Mouse (Mus musculus) MEL (cell line): Measurements from ENCODE around the gene Hspa12a. TPM values are rescaled to one million over a fixed set of nuclear protein-coding genes. Genes with fewer than 3 reads are reported as not detected.

Experiments
- DNase-seq: peaks from one replicate; pipeline ENCODE4 v3.0.0; 2011; ENCODE audit warnings: low read depth, low spot score
- H3K27ac ChIP-seq: 2 replicates; pipeline ENCODE4 v1.5.1; 2012; ENCODE audit warnings: low read depth, mild to moderate bottlenecking, control low read depth, low read length, moderate library complexity; ENCODE audit not compliant: control insufficient read depth
- H3K27me3 ChIP-seq, 2 experiments: fragments of 150-350 bp in 1 of 2; sonication (generic) in 1 of 2; 2 replicates each; pipeline ENCODE4 v1.6.1; 2012; ENCODE audit warnings: low read length in 2 of 2, mild to moderate bottlenecking in 2 of 2, improper control_type of control experiment in 1 of 2, moderate library complexity in 1 of 2; ENCODE audit not compliant: insufficient read depth in 2 of 2, control insufficient read depth in 1 of 2
- H3K36me3 ChIP-seq, 2 experiments: 2 replicates each; pipeline ENCODE4 v1.6.1; 2012 to 2014; ENCODE audit warnings: low read length in 2 of 2, improper control_type of control experiment in 1 of 2, inconsistent platforms in 1 of 2, mild to moderate bottlenecking in 1 of 2; ENCODE audit not compliant: insufficient read depth in 2 of 2, control insufficient read depth in 1 of 2
- H3K4me1 ChIP-seq, 2 experiments: fragments of 150-350 bp in 1 of 2; sonication (generic) in 1 of 2; 2 replicates each; pipeline ENCODE4 v1.6.1; 2012; ENCODE audit warnings: low read length in 2 of 2, improper control_type of control experiment in 1 of 2, mild to moderate bottlenecking in 1 of 2; ENCODE audit not compliant: insufficient read depth in 2 of 2, control insufficient read depth in 1 of 2
- H3K4me3 ChIP-seq, 2 experiments: fragments of 150-350 bp in 1 of 2; sonication (generic) in 1 of 2; 2 replicates each; pipeline ENCODE4 v1.5.1; 2012; ENCODE audit warnings: low read depth in 2 of 2, low read length in 2 of 2, mild to moderate bottlenecking in 2 of 2, moderate library complexity in 2 of 2, control low read depth in 1 of 2, improper control_type of control experiment in 1 of 2; ENCODE audit not compliant: control insufficient read depth in 1 of 2, insufficient read depth in 1 of 2
- H3K79me2 ChIP-seq: 2 replicates; pipeline ENCODE4 v1.6.1; 2012; ENCODE audit warnings: mild to moderate bottlenecking, low read length, moderate library complexity; ENCODE audit not compliant: control insufficient read depth, poor library complexity, insufficient read depth
- H3K9ac ChIP-seq: 2 replicates; pipeline ENCODE4 v1.6.1; 2012; ENCODE audit warnings: low read depth, mild to moderate bottlenecking, control low read depth, low read length, moderate library complexity; ENCODE audit not compliant: control insufficient read depth, poor library complexity, severe bottlenecking
- H3K9me3 ChIP-seq: fragments of 150-350 bp; sonication (generic); replicated peaks from 2 replicates; pipeline ENCODE4 v1.6.1; 2012; ENCODE audit warnings: mild to moderate bottlenecking, low read length, improper control_type of control experiment, moderate library complexity; ENCODE audit not compliant: insufficient read depth
- CHD2 ChIP-seq: IDR thresholded peaks from 2 replicates; pipeline ENCODE4 v1.6.1; 2011; ENCODE audit warnings: low read length, improper control_type of control experiment
- CTCF ChIP-seq, 3 experiments: IDR thresholded peaks in 2 of 3; conservative IDR thresholded peaks in 1 of 3; 2 replicates each; pipeline ENCODE4 v1.5.1; 2011 to 2012; ENCODE audit warnings: low read length in 3 of 3, low read depth in 2 of 3, mild to moderate bottlenecking in 2 of 3, improper control_type of control experiment in 1 of 3, inconsistent platforms in 1 of 3, mixed read lengths in 1 of 3, moderate library complexity in 1 of 3; ENCODE audit not compliant: control insufficient read depth in 1 of 3, insufficient read depth in 1 of 3, poor library complexity in 1 of 3, severe bottlenecking in 1 of 3
- ELF1 ChIP-seq: IDR thresholded peaks from 2 replicates; pipeline ENCODE4 v1.6.1; 2014; ENCODE audit warnings: low read depth, mild to moderate bottlenecking, inconsistent platforms, low read length, improper control_type of control experiment, moderate library complexity
- EP300 ChIP-seq, 2 experiments: IDR thresholded peaks; 2 replicates each; pipeline ENCODE4 v1.6.1; 2011; ENCODE audit warnings: improper control_type of control experiment in 2 of 2, low read length in 2 of 2, low read depth in 1 of 2, mild to moderate bottlenecking in 1 of 2
- JUND ChIP-seq: IDR thresholded peaks from 2 replicates; pipeline ENCODE4 v1.6.1; 2011; ENCODE audit warnings: low read depth, mild to moderate bottlenecking, improper control_type of control experiment, low read length
- MYB ChIP-seq: IDR thresholded peaks from 2 replicates; pipeline ENCODE4 v1.6.1; 2011; ENCODE audit warnings: mild to moderate bottlenecking, low read depth, low read length, improper control_type of control experiment
- UBTF ChIP-seq: IDR thresholded peaks from 2 replicates; pipeline ENCODE4 v1.6.1; 2012; ENCODE audit warnings: low read depth, mild to moderate bottlenecking, inconsistent platforms, low read length, improper control_type of control experiment, moderate library complexity, borderline replicate concordance; ENCODE audit not compliant: insufficient read depth
- USF2 ChIP-seq, 2 experiments: IDR thresholded peaks; 2 replicates each; pipeline ENCODE4 v1.6.1; 2011 to 2012; ENCODE audit warnings: improper control_type of control experiment in 2 of 2, low read length in 2 of 2, borderline replicate concordance in 1 of 2, inconsistent platforms in 1 of 2, low read depth in 1 of 2, mild to moderate bottlenecking in 1 of 2; ENCODE audit not compliant: insufficient read depth in 1 of 2
- ZC3H11A ChIP-seq: IDR thresholded peaks from 2 replicates; pipeline ENCODE4 v1.6.1; 2012; ENCODE audit warnings: low read depth, mild to moderate bottlenecking, inconsistent platforms, low read length, improper control_type of control experiment
- ZMIZ1 ChIP-seq: IDR thresholded peaks from 2 replicates; pipeline ENCODE4 v1.6.1; 2012; ENCODE audit warnings: low read depth, mild to moderate bottlenecking, inconsistent platforms, low read length, improper control_type of control experiment, moderate library complexity
- polyA plus RNA-seq, 2 experiments: library from polyadenylated mRNA; stranded (reverse) in 1 of 2; unstranded in 1 of 2; fragments of >175 nt in 1 of 2; fragments of >200 nt in 1 of 2; gene quantifications; 2 replicates each; pipeline versions ENCODE4 v1.2.1 to v1.2.4; 2012; ENCODE audit warnings: low replicate concordance in 2 of 2, low read depth in 1 of 2; ENCODE audit not compliant: insufficient read length in 2 of 2, insufficient read depth in 1 of 2, missing spikeins in 1 of 2
- total RNA-seq: library from RNA; depleted of rRNA; stranded (reverse); fragments of 300-350 nt; gene quantifications from 2 replicates; pipeline ENCODE4 v1.2.3, GENCODE M21; 2012

Hspa12a gene
- total and polyA plus RNA-seq, 3 experiments = not detected

GRCm38 (mm10) chr19:58859357-58859756, 84.1 kb downstream of the Hspa12a start:
- Histone ChIP-seq H3K27ac (no peak overlapping the region), H3K79me2 (no peaks in the 10 kb centered on the region), H3K9ac (no peak overlapping the region), H3K36me3 (no peaks in the 10 kb centered on the region), H3K4me3 (no peak overlapping the region), H3K9me3 (no peaks in the 10 kb centered on the region), H3K4me1 (no peaks in the 10 kb centered on the region), H3K27me3 (no peaks in the 10 kb centered on the region)
- DNase-seq = no peak
- TF ChIP-seq ELF1 (no peak), USF2 (IDR thresholded peaks at IDR 0.05; ENCODE audit: borderline replicate concordance in 1 of 2, insufficient read depth in 1 of 2, low read depth in 1 of 2, low read length in 2 of 2) (no peak), MYB (no peak)

GRCm38 (mm10) chr19:58856129-58856855, 87.2 kb downstream of the Hspa12a start:
- Histone ChIP-seq H3K4me1 (no peaks in the 10 kb centered on the region), H3K27ac (no peak overlapping the region), H3K9ac (no peak overlapping the region)
- no peak for TF ChIP-seq ZC3H11A
- no peak for TF ChIP-seq ELF1
- TF ChIP-seq MYB = no peak
- TF ChIP-seq EP300 (IDR thresholded peaks at IDR 0.05; ENCODE audit: low read depth in 1 of 2, low read length in 2 of 2) = no peak
- TF ChIP-seq ZMIZ1 = no peak
- no peak for TF ChIP-seq CTCF (IDR thresholded peaks at IDR 0.05 in 2 of 3, conservative IDR thresholded peaks at IDR 0.05 in 1 of 3; ENCODE audit: control insufficient read depth in 1 of 3, insufficient read depth in 1 of 3, low read depth in 2 of 3, low read length in 3 of 3, poor library complexity in 1 of 3, severe bottlenecking in 1 of 3)
- TF ChIP-seq JUND = no peak
- no peak for TF ChIP-seq CHD2
- TF ChIP-seq, all 39 proteins: peak for 0
- Histone ChIP-seq H3K4me3 (no peak overlapping the region), H3K27me3 (no peaks in the 10 kb centered on the region), H3K9me3 (no peaks in the 10 kb centered on the region), H3K36me3 (no peaks in the 10 kb centered on the region), H3K79me2 (no peaks in the 10 kb centered on the region)
- no peak for DNase-seq

DNA sequence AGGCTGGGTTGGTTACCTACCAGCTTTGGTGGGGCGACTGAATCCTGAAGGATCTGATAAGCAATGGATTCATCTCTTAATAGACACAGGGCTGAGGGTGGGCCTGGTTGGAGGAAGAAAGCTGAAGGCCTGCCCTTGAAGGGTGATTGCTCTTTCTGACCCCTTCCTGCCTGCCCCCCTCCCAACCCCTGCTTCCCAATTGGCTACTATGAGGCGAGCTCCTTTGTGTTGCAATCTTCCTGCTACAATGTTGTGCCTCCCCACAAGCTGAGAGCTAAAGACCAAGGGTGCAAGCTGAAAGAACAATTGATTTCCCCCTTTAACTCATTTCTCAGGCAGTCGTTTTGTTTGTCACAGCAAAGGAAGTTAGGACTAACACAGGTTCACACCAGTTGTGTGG, 88.6 kb downstream of the Hspa12a start:
- no peaks in the 10 kb centered on the region for H3K4me1 ChIP-seq
- H3K9ac ChIP-seq = no peak overlapping the region
- H3K27ac ChIP-seq = no peak overlapping the region
- no peaks in the 10 kb centered on the region for H3K79me2 ChIP-seq
- TF ChIP-seq USF2 (IDR thresholded peaks at IDR 0.05; ENCODE audit: borderline replicate concordance in 1 of 2, insufficient read depth in 1 of 2, low read depth in 1 of 2, low read length in 2 of 2) (no peak), UBTF (no peak), JUND (no peak)
- TF ChIP-seq, all 39 proteins: peak for 0
- no peak for DNase-seq
- H3K9me3 ChIP-seq = no peaks in the 10 kb centered on the region
- no peaks in the 10 kb centered on the region for H3K27me3 ChIP-seq
- no peaks in the 10 kb centered on the region for H3K36me3 ChIP-seq
- no peak overlapping the region for H3K4me3 ChIP-seq
